Mouse (Mus musculus): ENCODE data around the gene Rps24. TPM values are rescaled to one million over a fixed set of nuclear protein-coding genes. Genes with fewer than 3 reads are reported as not detected.
"Not testable (repeated sequence)": the region's sequence is repeated elsewhere in the genome, so short reads cannot be mapped to it uniquely, and the experiment has no call there.

Rps24 gene
- polyA plus RNA-seq (2012; fragmentation: generic; extraction: Trizol) = 2,340 TPM

DNA sequence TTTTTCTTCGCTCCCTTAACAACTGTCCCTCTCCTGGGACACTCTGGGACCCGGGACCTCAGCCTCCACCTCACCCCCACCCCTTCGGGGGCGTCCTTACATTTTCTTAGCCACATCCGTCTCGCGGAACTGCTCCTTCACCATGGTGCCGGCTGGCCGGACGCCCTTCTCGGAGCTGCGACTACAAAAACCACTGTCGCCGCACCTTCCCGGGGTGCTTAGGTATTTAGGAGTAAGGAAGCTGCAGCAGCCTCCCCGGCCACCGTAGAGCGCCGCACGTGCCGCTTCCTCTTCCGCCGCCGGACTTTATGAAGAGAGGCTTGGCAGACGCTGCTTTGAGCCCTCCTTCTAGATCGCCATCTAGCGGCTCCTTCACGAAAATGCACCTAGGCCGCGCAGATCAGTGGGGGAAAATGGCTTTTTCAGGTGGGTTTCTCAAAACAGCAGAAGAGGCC is at the start of gene Rps24, which contains the start of gene Polr3a:
Gene Rps24 (plus strand): TSS at position 353 of the 455 bp plus-strand sequence.
Gene Polr3a (minus strand): TSS at position 286 of the 455 bp plus-strand sequence.
- Histone ChIP-seq H3ac (ENCODE audit: control insufficient read depth, insufficient read length) (peak within 1 kb of the TSS; percentile 7), H3K27me3 (ENCODE audit: control insufficient read depth, insufficient read depth, insufficient read length) (no peaks in the 10 kb centered on the region), H3K4me2 (ENCODE audit: low read depth) (peak within 1 kb of the TSS; percentile 92), H3K79me2 (ENCODE audit: control insufficient read depth, insufficient read depth) (peaks cover 30% of the 10 kb centered on the region), H3K36me3 (ENCODE audit: control insufficient read depth, insufficient read depth) (peaks cover 16% of the 10 kb centered on the region), H3K4me3 (peak within 1 kb of the TSS; percentile 89)
- TF ChIP-seq TCF12 (IDR thresholded peaks at IDR 0.05; ENCODE audit: insufficient read depth, poor library complexity, severe bottlenecking) (no peak), E2F4 (IDR thresholded peaks at IDR 0.05; ENCODE audit: insufficient read depth) (no peak), USF1 (IDR thresholded peaks at IDR 0.05; ENCODE audit: low read depth) (peak; percentile 80), POLR2A (IDR thresholded peaks at IDR 0.05; ENCODE audit: insufficient read length, low read depth) (peak; percentile 42), MYOD1 (IDR thresholded peaks at IDR 0.05; ENCODE audit: control insufficient read depth in 1 of 3, insufficient read length in 2 of 3, low read depth in 2 of 3) (no peak), MAX (IDR thresholded peaks at IDR 0.05; ENCODE audit: low read depth) (peak; percentile 43), CEBPB (IDR thresholded peaks at IDR 0.05; ENCODE audit: insufficient read depth, poor library complexity, severe bottlenecking) (no peak), POLR2AphosphoS2 (IDR thresholded peaks at IDR 0.05; ENCODE audit: insufficient read length, low read depth) (no peak), MYOG (IDR thresholded peaks at IDR 0.05; ENCODE audit: control insufficient read depth in 1 of 3, insufficient read depth in 1 of 3, insufficient read length in 2 of 3, low read depth in 2 of 3) (peak in 1 of 3 experiments; percentile 13), TCF3 (IDR thresholded peaks at IDR 0.05; ENCODE audit: insufficient read length, low read depth) (no peak), REST (IDR thresholded peaks at IDR 0.05; ENCODE audit: insufficient read depth, insufficient read length) (no peak), SRF (IDR thresholded peaks at IDR 0.05; ENCODE audit: control insufficient read depth, insufficient read length, low read depth) (no peak)

DNA sequence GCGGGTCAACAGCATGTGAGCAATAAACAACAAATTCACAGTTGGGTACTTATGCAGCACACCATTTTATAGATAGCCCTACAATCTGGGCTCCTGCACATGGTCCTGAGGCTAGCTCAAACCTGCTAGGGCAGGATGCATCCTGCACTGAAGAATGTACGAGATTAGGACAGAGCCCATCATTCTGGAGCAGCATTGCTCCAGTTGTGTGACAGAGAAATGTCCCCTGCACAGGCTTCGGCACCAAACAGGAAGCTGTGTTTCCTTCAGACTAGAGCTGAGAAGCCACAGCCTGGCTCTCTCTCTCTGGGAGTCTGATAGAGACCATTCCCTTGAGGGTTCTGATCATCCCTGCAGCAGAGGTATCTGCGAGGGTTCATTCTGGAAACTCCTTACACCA is 43.4 kb upstream of the Rps24 start:
- not testable (repeated sequence) for H3ac ChIP-seq (ENCODE audit: control insufficient read depth, insufficient read length); H3K4me3 ChIP-seq; H3K36me3 ChIP-seq (ENCODE audit: control insufficient read depth, insufficient read depth); H3K4me2 ChIP-seq (ENCODE audit: low read depth); H3K79me2 ChIP-seq (ENCODE audit: control insufficient read depth, insufficient read depth); H3K27me3 ChIP-seq (ENCODE audit: control insufficient read depth, insufficient read depth, insufficient read length)

DNA sequence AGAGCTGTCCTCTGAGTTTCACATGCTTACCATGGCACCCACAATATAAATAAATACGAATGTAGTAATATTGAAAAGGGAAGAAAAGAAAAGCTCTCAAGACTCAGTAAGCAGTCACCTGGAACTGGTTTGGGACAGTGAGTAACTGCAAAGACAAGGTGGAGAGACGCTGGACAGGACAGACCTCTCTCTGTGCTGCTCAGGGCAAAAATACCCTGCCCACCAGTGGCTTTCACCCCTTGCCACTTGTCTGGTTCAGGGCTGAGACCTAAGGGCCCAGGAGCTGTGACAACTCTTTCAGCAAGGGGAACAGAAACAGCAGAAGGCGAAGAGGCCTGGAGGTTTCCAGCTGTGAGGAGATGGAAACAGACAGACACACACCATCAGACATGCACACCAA is 28.7 kb upstream of the Rps24 start:
- H3ac ChIP-seq (ENCODE audit: control insufficient read depth, insufficient read length) = no peak overlapping the region
- H3K36me3 ChIP-seq (ENCODE audit: control insufficient read depth, insufficient read depth) = peaks cover 41% of the 10 kb centered on the region
- no peak overlapping the region for H3K4me3 ChIP-seq
- no peaks in the 10 kb centered on the region for H3K79me2 ChIP-seq (ENCODE audit: control insufficient read depth, insufficient read depth)
- no peaks in the 10 kb centered on the region for H3K27me3 ChIP-seq (ENCODE audit: control insufficient read depth, insufficient read depth, insufficient read length)
- no peak overlapping the region for H3K4me2 ChIP-seq (ENCODE audit: low read depth)
- TF ChIP-seq MYOG (IDR thresholded peaks at IDR 0.05; ENCODE audit: control insufficient read depth in 1 of 3, insufficient read depth in 1 of 3, insufficient read length in 2 of 3, low read depth in 2 of 3) (no peak), MYOD1 (IDR thresholded peaks at IDR 0.05; ENCODE audit: control insufficient read depth in 1 of 3, insufficient read length in 2 of 3, low read depth in 2 of 3) (no peak)

DNA sequence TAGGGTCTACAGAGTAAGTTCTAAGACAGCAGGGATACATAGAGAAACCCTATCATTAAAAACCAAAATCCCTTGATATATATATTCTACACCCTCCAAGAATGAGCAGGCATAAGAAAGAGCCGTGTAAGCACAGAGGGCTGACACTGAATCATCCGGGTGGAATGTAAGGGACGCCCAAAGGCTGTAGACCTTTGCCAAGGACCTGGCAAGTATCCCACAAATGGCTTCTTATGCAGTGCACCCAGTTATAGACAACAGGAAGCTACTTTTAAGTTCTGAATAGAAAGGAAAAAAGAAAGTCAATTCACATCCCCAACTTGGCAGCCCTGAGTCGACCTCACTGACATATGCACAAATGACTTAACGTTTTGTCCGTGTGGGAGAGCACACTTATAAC is 18.1 kb upstream of the Rps24 start:
- H3K36me3 ChIP-seq (ENCODE audit: control insufficient read depth, insufficient read depth) = peaks cover 47% of the 10 kb centered on the region
- no peaks in the 10 kb centered on the region for H3K27me3 ChIP-seq (ENCODE audit: control insufficient read depth, insufficient read depth, insufficient read length)
- no peak overlapping the region for H3ac ChIP-seq (ENCODE audit: control insufficient read depth, insufficient read length)
- TF ChIP-seq CEBPB (IDR thresholded peaks at IDR 0.05; ENCODE audit: insufficient read depth, poor library complexity, severe bottlenecking) = no peak
- TF ChIP-seq POLR2AphosphoS2 (IDR thresholded peaks at IDR 0.05; ENCODE audit: insufficient read length, low read depth) = no peak
- TF ChIP-seq MYOG (IDR thresholded peaks at IDR 0.05; ENCODE audit: control insufficient read depth in 1 of 3, insufficient read depth in 1 of 3, insufficient read length in 2 of 3, low read depth in 2 of 3) = no peak
- TF ChIP-seq TCF3 (IDR thresholded peaks at IDR 0.05; ENCODE audit: insufficient read length, low read depth) = no peak
- no peak for TF ChIP-seq POLR2A (IDR thresholded peaks at IDR 0.05; ENCODE audit: insufficient read length, low read depth)
- TF ChIP-seq MYOD1 (IDR thresholded peaks at IDR 0.05; ENCODE audit: control insufficient read depth in 1 of 3, insufficient read length in 2 of 3, low read depth in 2 of 3) = no peak
- H3K79me2 ChIP-seq (ENCODE audit: control insufficient read depth, insufficient read depth) = no peaks in the 10 kb centered on the region
- H3K4me2 ChIP-seq (ENCODE audit: low read depth) = no peak overlapping the region
- no peak overlapping the region for H3K4me3 ChIP-seq

DNA sequence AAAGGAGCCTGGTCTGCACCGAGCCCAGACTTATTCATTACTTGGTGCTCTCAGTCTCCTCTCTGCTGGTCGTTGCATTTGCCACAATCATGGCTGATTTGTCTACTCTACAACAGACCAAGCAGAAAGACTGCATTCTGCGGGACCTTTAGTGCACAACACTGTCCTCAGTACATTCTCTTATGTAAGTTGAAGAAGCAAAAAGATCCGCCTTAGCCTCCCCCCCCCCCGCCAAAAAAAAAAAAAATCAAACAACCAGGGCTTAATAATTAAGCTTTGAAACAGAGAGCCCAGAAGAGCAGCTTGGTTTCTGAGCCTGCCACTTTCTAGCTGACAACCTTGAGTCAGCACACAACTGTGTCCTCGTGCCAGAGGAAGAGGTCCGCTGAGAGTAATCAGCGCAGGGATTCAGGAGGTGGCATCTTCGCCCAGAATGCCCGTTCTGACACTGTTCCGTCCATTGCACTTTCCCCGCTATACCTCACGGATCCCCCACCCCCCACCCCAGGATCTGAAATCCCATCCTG is 621 bp upstream of the Rps24 start:
- Histone ChIP-seq H3K4me3 (peak overlapping the region; percentile 89), H3ac (ENCODE audit: control insufficient read depth, insufficient read length) (peak overlapping the region; percentile 7), H3K79me2 (ENCODE audit: control insufficient read depth, insufficient read depth) (peaks cover 25% of the 10 kb centered on the region), H3K36me3 (ENCODE audit: control insufficient read depth, insufficient read depth) (peaks cover 16% of the 10 kb centered on the region), H3K4me2 (ENCODE audit: low read depth) (peak overlapping the region; percentile 92), H3K27me3 (ENCODE audit: control insufficient read depth, insufficient read depth, insufficient read length) (no peaks in the 10 kb centered on the region)
- no peak for TF ChIP-seq TCF3 (IDR thresholded peaks at IDR 0.05; ENCODE audit: insufficient read length, low read depth)
- TF ChIP-seq POLR2A (IDR thresholded peaks at IDR 0.05; ENCODE audit: insufficient read length, low read depth) = no peak
- no peak for TF ChIP-seq CEBPB (IDR thresholded peaks at IDR 0.05; ENCODE audit: insufficient read depth, poor library complexity, severe bottlenecking)
- no peak for TF ChIP-seq USF1 (IDR thresholded peaks at IDR 0.05; ENCODE audit: low read depth)
- no peak for TF ChIP-seq E2F4 (IDR thresholded peaks at IDR 0.05; ENCODE audit: insufficient read depth)
- TF ChIP-seq REST (IDR thresholded peaks at IDR 0.05; ENCODE audit: insufficient read depth, insufficient read length) = no peak
- no peak for TF ChIP-seq TCF12 (IDR thresholded peaks at IDR 0.05; ENCODE audit: insufficient read depth, poor library complexity, severe bottlenecking)
- no peak for TF ChIP-seq SRF (IDR thresholded peaks at IDR 0.05; ENCODE audit: control insufficient read depth, insufficient read length, low read depth)
- TF ChIP-seq MAX (IDR thresholded peaks at IDR 0.05; ENCODE audit: low read depth) = no peak
- TF ChIP-seq MYOG (IDR thresholded peaks at IDR 0.05; ENCODE audit: control insufficient read depth in 1 of 3, insufficient read depth in 1 of 3, insufficient read length in 2 of 3, low read depth in 2 of 3) = no peak
- no peak for TF ChIP-seq MYOD1 (IDR thresholded peaks at IDR 0.05; ENCODE audit: control insufficient read depth in 1 of 3, insufficient read length in 2 of 3, low read depth in 2 of 3)
- no peak for TF ChIP-seq POLR2AphosphoS2 (IDR thresholded peaks at IDR 0.05; ENCODE audit: insufficient read length, low read depth)

DNA sequence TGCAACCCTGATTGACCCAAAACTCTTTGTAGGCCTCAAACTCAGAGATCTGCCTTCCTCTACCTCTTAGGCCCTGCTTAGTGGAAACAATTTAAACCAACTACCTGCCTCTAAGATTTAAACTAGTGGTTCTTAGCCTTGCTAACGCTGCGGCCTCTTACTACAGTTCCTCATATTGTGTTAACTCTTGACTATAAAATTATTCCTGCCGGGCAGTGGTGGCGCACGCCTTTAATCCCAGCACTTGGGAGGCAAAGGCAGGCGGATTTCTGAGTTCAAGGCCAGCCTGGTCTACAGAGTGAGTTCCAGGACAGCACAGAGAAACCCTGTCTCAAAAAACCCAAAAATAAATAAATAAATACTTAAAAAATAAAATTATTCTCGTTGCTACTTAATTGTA is 2.8 kb downstream of the Rps24 start:
- H3K4me3 ChIP-seq; H3ac ChIP-seq (ENCODE audit: control insufficient read depth, insufficient read length); H3K4me2 ChIP-seq (ENCODE audit: low read depth); H3K27me3 ChIP-seq (ENCODE audit: control insufficient read depth, insufficient read depth, insufficient read length): not testable (repeated sequence)
- Histone ChIP-seq H3K36me3 (ENCODE audit: control insufficient read depth, insufficient read depth) (peaks cover 31% of the 10 kb centered on the region), H3K79me2 (ENCODE audit: control insufficient read depth, insufficient read depth) (peaks cover 60% of the 10 kb centered on the region)

Measured in myocyte (in vitro differentiated cells).